Mouse (Mus musculus) neural tube, embryonic 14.5 days (tissue): ENCODE data around the gene Serpina3g. TPM values are rescaled to one million over a fixed set of nuclear protein-coding genes. Genes with fewer than 3 reads are reported as not detected.

ENCODE experiments used
- ATAC-seq: fragments of 200-750 bp; cut with Nextera tagmentation; 2 replicates; pipeline ENCODE4 v1.8.0; 2017; ENCODE audit warnings: low read depth, mild to moderate bottlenecking, moderate TSS enrichment, moderate library complexity
- H3K27ac ChIP-seq: fragments of 300-500 bp; sonication (generic); 2 replicates; pipeline ENCODE4 v1.5.1; 2014; ENCODE audit warnings: low read depth, mild to moderate bottlenecking, control low read depth, low read length, moderate library complexity, mixed read lengths
- H3K27me3 ChIP-seq: fragments of 300-500 bp; sonication (generic); 2 replicates; pipeline ENCODE4 v1.6.1; 2014; ENCODE audit warnings: low read length; ENCODE audit not compliant: control insufficient read depth, insufficient read depth
- H3K36me3 ChIP-seq: fragments of 300-500 bp; sonication (generic); 2 replicates; pipeline ENCODE4 v1.6.1; 2014; ENCODE audit warnings: low read length, mixed read lengths; ENCODE audit not compliant: control insufficient read depth, insufficient read depth
- H3K4me1 ChIP-seq: fragments of 300-500 bp; sonication (generic); 2 replicates; pipeline ENCODE4 v1.6.1; 2014; ENCODE audit warnings: low read length; ENCODE audit not compliant: control insufficient read depth, insufficient read depth
- H3K4me2 ChIP-seq: fragments of 300-500 bp; sonication (generic); 2 replicates; pipeline ENCODE4 v1.6.1; 2014; ENCODE audit warnings: mild to moderate bottlenecking, low read depth, low read length, control low read depth
- H3K4me3 ChIP-seq: fragments of 300-500 bp; sonication (generic); 2 replicates; pipeline ENCODE4 v1.5.1; 2014; ENCODE audit warnings: low read depth, low read length, control low read depth, mixed read lengths
- H3K9ac ChIP-seq: fragments of 300-500 bp; sonication (generic); replicated peaks from 2 replicates; pipeline ENCODE4 v1.6.1; 2014; ENCODE audit warnings: low read depth, mild to moderate bottlenecking, control low read depth, low read length, mixed read lengths
- H3K9me3 ChIP-seq: fragments of 300-500 bp; sonication (generic); 2 replicates; pipeline ENCODE4 v1.6.1; 2016; ENCODE audit warnings: low read length; ENCODE audit not compliant: control insufficient read depth
- WGBS: fragments of 180-500 bp; shearing (Covaris S2); extraction: QIAGEN DNeasy Blood & Tissue Kit; methylation state at CpG from one replicate; pipeline ENCODE4 v1.1.7; 2014; 5-methylcytosine and 5-hydroxymethylcytosine counted together
- polyA plus RNA-seq: library from polyadenylated mRNA; unstranded; fragments of >200 nt; fragmentation: Nextera tagmentation; extraction: Ambion mirVana; gene quantifications from 2 replicates; pipeline ENCODE4 v1.2.1, GENCODE M21; 2014

The Serpina3g gene
- 0.54 and 5.4 TPM in 2 replicates for polyA plus RNA-seq

DNA sequence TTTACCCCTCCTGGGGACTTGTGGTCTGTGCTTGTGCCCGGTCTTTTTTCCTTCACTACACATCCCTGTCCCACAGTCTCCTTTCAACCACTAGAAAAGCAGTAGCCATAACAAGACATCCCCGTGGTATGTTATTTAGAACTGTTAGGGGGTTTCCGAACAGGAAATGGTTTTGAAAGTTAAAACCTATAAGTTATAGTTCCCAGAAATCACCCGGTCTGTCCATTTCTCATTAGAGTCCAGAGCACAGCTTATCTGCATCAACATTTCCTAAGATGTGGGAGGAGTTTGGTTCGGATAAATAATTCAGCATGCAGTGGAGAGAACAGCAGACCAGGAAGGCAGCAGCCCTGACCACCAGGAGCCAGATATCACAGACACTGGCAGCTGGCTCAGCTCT is at the start of gene Serpina3g:
Gene Serpina3g (plus strand): TSS at position 331 of the 400 bp plus-strand sequence.
- no peak within 1 kb of the TSS for H3K4me2 ChIP-seq
- H3K36me3 ChIP-seq, result no peaks in the 10 kb centered on the region
- no peak for ATAC-seq
- WGBS, result 80% methylated on average over 5 of the region's 5 CpGs
- H3K27ac ChIP-seq, result no peak within 1 kb of the TSS
- no peak within 1 kb of the TSS for H3K9ac ChIP-seq
- no peaks in the 10 kb centered on the region for H3K27me3 ChIP-seq
- H3K4me1 ChIP-seq, result no peaks in the 10 kb centered on the region
- no peak within 1 kb of the TSS for H3K4me3 ChIP-seq
- no peaks in the 10 kb centered on the region for H3K9me3 ChIP-seq

DNA sequence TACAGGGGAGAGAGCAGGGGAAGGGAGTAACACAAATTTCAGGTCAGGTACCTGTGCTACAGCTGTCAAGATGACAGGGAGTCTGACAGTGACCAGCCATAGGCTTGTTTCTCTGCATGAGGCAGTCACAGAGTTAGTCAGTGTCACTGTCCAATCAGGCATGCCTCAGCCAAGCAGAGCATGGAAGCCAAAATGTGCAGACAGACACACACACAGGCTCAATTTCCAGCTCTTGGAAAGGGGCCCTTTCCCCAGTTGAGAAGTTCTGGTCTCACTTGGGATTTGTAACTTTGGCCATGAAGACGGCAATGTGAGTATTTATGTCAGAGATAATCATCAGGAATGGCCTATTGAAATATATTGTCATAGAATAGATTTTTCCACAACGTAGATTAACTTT is 46.8 kb upstream of the Serpina3g start:
- H3K27me3 ChIP-seq, result no peaks in the 10 kb centered on the region
- no peak overlapping the region for H3K9ac ChIP-seq
- H3K4me2 ChIP-seq, result no peak overlapping the region
- H3K36me3 ChIP-seq, result no peaks in the 10 kb centered on the region
- no peaks in the 10 kb centered on the region for H3K9me3 ChIP-seq
- ATAC-seq, result no peak
- H3K4me3 ChIP-seq, result no peak overlapping the region
- 89% methylated on average over 2 of the region's 2 CpGs for WGBS
- no peak overlapping the region for H3K27ac ChIP-seq
- H3K4me1 ChIP-seq, result no peaks in the 10 kb centered on the region

DNA sequence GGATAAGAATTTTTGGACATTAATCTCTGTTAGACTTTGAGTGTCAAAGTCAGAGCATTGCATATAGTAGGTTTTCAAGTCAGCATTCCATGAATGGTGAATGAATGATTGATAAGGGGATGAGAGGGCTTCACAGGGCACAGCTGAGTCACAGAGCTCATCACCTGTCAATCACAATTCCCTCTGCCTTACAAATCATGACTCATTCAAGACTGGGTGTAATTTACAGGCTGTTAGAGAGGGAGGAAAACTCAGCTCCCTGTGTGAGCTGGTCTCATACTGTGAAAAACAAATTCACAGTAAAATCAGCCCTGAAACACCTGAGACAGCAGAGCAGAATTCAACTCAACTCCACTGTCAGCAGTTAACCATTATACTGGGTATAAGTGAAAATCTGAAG is 45.2 kb upstream of the Serpina3g start:
- no peaks in the 10 kb centered on the region for H3K36me3 ChIP-seq
- no peaks in the 10 kb centered on the region for H3K27me3 ChIP-seq
- H3K4me3 ChIP-seq, result no peak overlapping the region
- H3K4me2 ChIP-seq, result no peak overlapping the region
- H3K9ac ChIP-seq, result no peak overlapping the region
- no peak overlapping the region for H3K27ac ChIP-seq
- no peak for ATAC-seq
- no peaks in the 10 kb centered on the region for H3K4me1 ChIP-seq
- H3K9me3 ChIP-seq, result no peaks in the 10 kb centered on the region

DNA sequence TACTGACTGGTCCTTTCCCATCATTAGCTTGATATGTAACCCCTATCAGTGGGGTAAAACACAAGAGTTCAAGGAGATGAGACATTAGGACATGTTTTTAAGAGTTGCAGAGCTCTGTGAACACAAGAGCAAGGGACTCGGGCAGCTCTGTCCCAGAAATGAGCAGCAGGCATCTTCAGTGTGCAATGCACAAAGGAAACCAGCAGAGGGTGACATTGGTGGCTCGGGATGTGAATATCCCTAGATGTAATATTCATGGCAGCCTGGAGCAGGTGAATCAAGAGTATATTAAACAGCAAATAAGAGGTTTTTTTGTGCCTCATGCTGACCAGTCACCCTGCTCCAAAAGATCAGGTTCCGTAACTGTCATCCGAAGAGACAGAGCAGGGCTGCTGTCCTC is 26.9 kb upstream of the Serpina3g start:
- Histone ChIP-seq H3K4me3 (no peak overlapping the region), H3K27me3 (no peaks in the 10 kb centered on the region), H3K9me3 (no peaks in the 10 kb centered on the region), H3K36me3 (no peaks in the 10 kb centered on the region), H3K27ac (no peak overlapping the region), H3K4me2 (no peak overlapping the region), H3K9ac (no peak overlapping the region), H3K4me1 (no peaks in the 10 kb centered on the region)
- no peak for ATAC-seq
- WGBS, result 81% methylated on average over 4 of the region's 4 CpGs

- 92% methylated on average over 2 of the region's 2 CpGs for WGBS
- no peak for ATAC-seq
- no peak overlapping the region for H3K4me2 ChIP-seq
- no peaks in the 10 kb centered on the region for H3K9me3 ChIP-seq
- H3K36me3 ChIP-seq, result no peaks in the 10 kb centered on the region
- H3K4me1 ChIP-seq, result no peaks in the 10 kb centered on the region
- H3K9ac ChIP-seq, result no peak overlapping the region
- no peak overlapping the region for H3K27ac ChIP-seq
- no peaks in the 10 kb centered on the region for H3K27me3 ChIP-seq
- H3K4me3 ChIP-seq, result no peak overlapping the region
Observed at GRCm38 (mm10) chr12:104209802-104210201, 26.2 kb upstream of the Serpina3g start.

DNA sequence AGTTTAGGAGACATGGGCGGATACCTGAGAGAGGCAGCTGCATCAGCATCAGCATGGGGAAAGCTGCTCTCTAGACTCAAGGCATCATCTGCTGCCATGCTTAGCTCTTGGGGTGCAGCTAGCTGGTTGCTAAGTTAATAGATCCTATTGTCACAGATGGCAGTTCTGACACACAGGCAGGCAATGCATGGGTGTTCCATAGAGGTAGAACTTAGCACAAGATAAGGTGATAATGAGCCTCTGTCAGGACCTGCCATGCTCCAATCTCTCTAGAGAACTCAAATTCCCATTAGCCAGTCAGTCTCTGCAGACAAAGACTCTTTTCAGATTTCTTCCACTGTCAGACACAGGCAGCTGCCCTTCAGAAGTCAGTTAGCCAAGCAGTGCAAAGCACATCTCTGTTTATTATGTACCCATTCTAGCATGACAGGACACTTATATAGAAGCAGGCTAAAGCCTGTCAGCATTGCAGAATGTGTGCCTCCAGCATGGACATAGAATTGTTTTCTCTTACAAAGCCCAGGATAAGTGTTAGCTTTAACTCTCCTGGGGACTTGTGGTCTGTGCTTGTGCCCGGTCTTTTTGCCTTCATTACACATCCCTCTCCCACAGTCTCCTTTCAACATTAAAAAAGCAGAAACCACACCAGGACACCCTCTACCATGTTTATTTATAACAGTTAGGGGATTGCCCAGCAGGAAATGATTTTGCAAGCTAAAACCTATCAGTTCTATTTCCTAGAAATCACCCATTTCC is 22.2 kb upstream of the Serpina3g start:
- no peak overlapping the region for H3K9ac ChIP-seq
- no peaks in the 10 kb centered on the region for H3K27me3 ChIP-seq
- no peaks in the 10 kb centered on the region for H3K9me3 ChIP-seq
- no peak overlapping the region for H3K4me2 ChIP-seq
- no peak overlapping the region for H3K4me3 ChIP-seq
- WGBS, result 60% methylated on average over 2 of the region's 2 CpGs
- no peak overlapping the region for H3K27ac ChIP-seq
- H3K4me1 ChIP-seq, result no peaks in the 10 kb centered on the region
- ATAC-seq, result no peak
- no peaks in the 10 kb centered on the region for H3K36me3 ChIP-seq

- H3K27ac ChIP-seq, result no peak within 1 kb of the TSS
- H3K9ac ChIP-seq, result no peak within 1 kb of the TSS
- no peak within 1 kb of the TSS for H3K4me2 ChIP-seq
- H3K4me3 ChIP-seq, result no peak within 1 kb of the TSS
- 69% methylated on average over 1 of the region's 1 CpGs for WGBS
- no peaks in the 10 kb centered on the region for H3K36me3 ChIP-seq
- H3K27me3 ChIP-seq, result no peaks in the 10 kb centered on the region
- H3K9me3 ChIP-seq, result no peaks in the 10 kb centered on the region
- no peaks in the 10 kb centered on the region for H3K4me1 ChIP-seq
- ATAC-seq, result no peak
Observed at GRCm38 (mm10) chr12:104214445-104214753, 21.6 kb upstream of the Serpina3g start, which contains the start of gene Serpina3f. Gene Serpina3f, plus strand, starts transcription at chr12:104214544.

DNA sequence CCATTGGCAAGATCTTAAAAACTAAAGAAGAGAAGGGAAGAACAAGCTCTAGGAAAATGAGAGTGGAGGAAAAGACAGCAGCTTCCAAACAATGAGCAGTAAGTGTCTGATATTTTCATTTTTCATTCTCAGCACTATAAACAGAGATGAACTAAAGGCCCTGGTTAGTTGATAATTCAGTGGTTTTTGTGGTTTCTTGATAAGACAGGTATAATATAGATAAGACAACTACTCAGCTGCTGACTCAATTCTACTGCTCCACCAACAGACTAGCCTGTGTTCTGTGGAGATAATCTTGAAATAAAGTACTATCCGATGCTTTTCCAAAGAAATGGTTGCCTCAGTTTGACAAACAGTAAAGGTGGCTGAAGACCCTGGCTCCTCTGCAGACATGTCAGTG is 20.8 kb upstream of the Serpina3g start:
- Histone ChIP-seq H3K9me3 (no peaks in the 10 kb centered on the region), H3K4me1 (no peaks in the 10 kb centered on the region), H3K27ac (no peak overlapping the region), H3K4me2 (no peak overlapping the region), H3K27me3 (no peaks in the 10 kb centered on the region), H3K9ac (no peak overlapping the region), H3K4me3 (no peak overlapping the region), H3K36me3 (no peaks in the 10 kb centered on the region)
- WGBS, result 95% methylated on average over 1 of the region's 1 CpGs
- no peak for ATAC-seq

DNA sequence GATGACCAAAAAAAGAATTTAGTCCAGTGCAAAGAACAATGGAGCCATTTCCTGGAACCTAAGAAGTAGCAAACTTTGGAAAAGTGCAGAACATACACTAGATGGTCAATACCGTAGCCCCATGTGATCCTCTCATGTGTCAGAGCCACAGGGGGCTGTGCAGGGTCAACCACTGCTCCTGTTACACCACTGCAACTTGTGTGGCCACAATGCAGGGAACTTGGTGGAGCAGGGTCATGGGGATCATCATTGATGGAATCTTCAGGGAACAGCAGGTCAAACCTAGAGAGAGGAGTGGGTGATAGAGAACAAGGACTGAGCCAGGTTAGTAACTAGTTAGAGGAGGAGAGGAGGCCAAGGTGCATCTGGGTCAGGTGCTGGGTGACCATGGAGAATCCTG is 14.4 kb upstream of the Serpina3g start:
- no peak for ATAC-seq
- Histone ChIP-seq H3K4me3 (no peak overlapping the region), H3K36me3 (no peaks in the 10 kb centered on the region), H3K9me3 (no peaks in the 10 kb centered on the region), H3K4me1 (no peaks in the 10 kb centered on the region), H3K27me3 (no peaks in the 10 kb centered on the region), H3K9ac (no peak overlapping the region), H3K27ac (no peak overlapping the region), H3K4me2 (no peak overlapping the region)
- 65% methylated on average over 1 of the region's 1 CpGs for WGBS
